23 mouse cellular contexts compared by ENCODE assay signal in the genomic region with DNA sequence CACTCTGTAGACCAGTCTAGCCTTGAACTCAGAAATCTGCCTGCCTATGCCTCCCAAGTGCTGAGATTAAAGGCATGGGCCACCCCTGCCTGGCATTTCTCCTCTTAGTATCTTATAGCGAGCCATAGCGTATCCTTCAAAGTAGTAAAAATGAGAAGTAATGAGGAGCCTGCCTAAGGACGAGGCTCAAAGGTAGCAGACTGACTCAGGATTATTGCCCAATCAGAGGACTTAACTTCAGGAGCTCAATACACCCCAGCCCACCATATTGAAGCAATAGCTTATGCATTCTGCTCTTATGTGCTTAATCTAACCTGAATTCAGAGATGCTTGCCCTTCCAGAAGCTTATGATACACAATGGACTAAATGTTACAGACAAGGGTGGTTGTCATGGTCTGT. TPM values are rescaled to one million over a fixed set of nuclear protein-coding genes. Genes with fewer than 3 reads are reported as not detected.
DNase-seq lines count a peak whose midpoint lies in the region; ATAC-seq and TF ChIP-seq lines count a peak whose summit lies in the region.
"Had no signal": no experiment of that assay in that cellular context is flagged by ENCODE, and none has a peak within 500 bp of the region (broad histone marks: within the 10 kb centered on the region; RNA-seq: fewer than 3 reads in every experiment).

No protein-coding gene starts in this region.

- H3K9ac ChIP-seq in midbrain, embryonic 13.5 days (replicated peaks), result no peak overlapping the region
- H3K9ac ChIP-seq: embryonic facial prominence, embryonic 12.5 days; embryonic facial prominence, embryonic 15.5 days; heart, embryonic 13.5 days; hindbrain, embryonic 14.5 days had no signal

- no peak for TF ChIP-seq POLR2A in bone marrow macrophage, adult 2 months (IDR thresholded peaks at IDR 0.05; ENCODE audit: borderline replicate concordance, low read depth, low read length)

- no peak overlapping the region for H3K4me2 ChIP-seq in midbrain, embryonic 13.5 days (replicated peaks)
- H3K4me2 ChIP-seq: embryonic facial prominence, embryonic 12.5 days; embryonic facial prominence, embryonic 15.5 days; heart, embryonic 13.5 days; hindbrain, embryonic 14.5 days had no signal

- H3K9me3 ChIP-seq in midbrain, embryonic 13.5 days, result no peaks in the 10 kb centered on the region
- H3K9me3 ChIP-seq: embryonic facial prominence, embryonic 12.5 days; embryonic facial prominence, embryonic 15.5 days; heart, embryonic 10.5 days; heart, embryonic 13.5 days had no signal

- peaks cover 28% of the 10 kb centered on the region for H3K4me1 ChIP-seq in bone marrow macrophage, adult 2 months (ENCODE audit: control insufficient read depth, insufficient read depth, low read length)
- no peaks in the 10 kb centered on the region for H3K4me1 ChIP-seq in midbrain, embryonic 13.5 days (replicated peaks)
- H3K4me1 ChIP-seq: embryonic facial prominence, embryonic 15.5 days; heart, embryonic 10.5 days had no signal

- H3K4me3 ChIP-seq in bone marrow macrophage, adult 2 months (ENCODE audit: insufficient read depth, low read length), result no peak overlapping the region
- H3K4me3 ChIP-seq in midbrain, embryonic 13.5 days (replicated peaks), result no peak overlapping the region
- H3K4me3 ChIP-seq: embryonic facial prominence, embryonic 12.5 days; embryonic facial prominence, embryonic 15.5 days; heart, adult 2 months; heart, embryonic 10.5 days; heart, embryonic 13.5 days had no signal

- H3K27ac ChIP-seq in bone marrow macrophage, adult 2 months (ENCODE audit: insufficient read depth, low read depth, low read length), result peak overlapping the region; percentile 96
- H3K27ac ChIP-seq in midbrain, embryonic 13.5 days, result no peak overlapping the region
- H3K27ac ChIP-seq: embryonic facial prominence, embryonic 12.5 days; embryonic facial prominence, embryonic 15.5 days; heart, adult 2 months; heart, embryonic 10.5 days; heart, embryonic 13.5 days; hindbrain, embryonic 14.5 days; hindbrain, postnatal 0 days had no signal

- 88% methylated on average over 3 of the region's 3 CpGs for WGBS in midbrain, embryonic 13.5 days

- no peak for TF ChIP-seq CTCF in bone marrow macrophage, adult 2 months (IDR thresholded peaks at IDR 0.05; ENCODE audit: low read depth, low read length)

- peak; percentile 85 for ATAC-seq in granulocyte monocyte progenitor cell, adult 5-6 weeks (replicated peaks; ENCODE audit: poor library complexity, severe bottlenecking)
- ATAC-seq in megakaryocyte progenitor cell, adult 5-6 weeks (replicated peaks; ENCODE audit: poor library complexity), result peak; percentile 54
- no peak for ATAC-seq in midbrain, embryonic 13.5 days
- ATAC-seq: forebrain, embryonic 14.5 days; hindbrain, postnatal 0 days had no signal

- H3K36me3 ChIP-seq in midbrain, embryonic 13.5 days, result no peaks in the 10 kb centered on the region
- H3K36me3 ChIP-seq: embryonic facial prominence, embryonic 12.5 days; embryonic facial prominence, embryonic 15.5 days; heart, embryonic 10.5 days; heart, embryonic 13.5 days had no signal

- DNase-seq in retina, postnatal 1 day, result no peak
- DNase-seq in thymus, postnatal 25 days, result no peak
- DNase-seq: adrenal gland, postnatal 10 days; adrenal gland, postnatal 36 days; cerebellum, adult 11 months; cerebellum, adult 2 months; cerebellum, adult 9-11 months; cerebellum, postnatal 25 days; gastrocnemius, postnatal 25 days; heart, adult 2 months; heart, postnatal 14 days; heart, postnatal 4 days had no signal

- H3K27me3 ChIP-seq in midbrain, embryonic 13.5 days, result no peaks in the 10 kb centered on the region
- H3K27me3 ChIP-seq: embryonic facial prominence, embryonic 12.5 days; embryonic facial prominence, embryonic 15.5 days; heart, embryonic 13.5 days had no signal

RNA-seq across cellular contexts. Expression of gene Ssbp2, which starts 7.8 kb away (rescaled TPM):
- polyA plus RNA-seq in bone marrow macrophage, adult 2 months (2012; ENCODE audit: insufficient read depth, insufficient read length, missing spikeins), result 7.7 and 8.5 TPM in 2 replicates
- total RNA-seq in granulocyte monocyte progenitor cell, adult 5-6 weeks (2014; fragmentation: Nextera tagmentation), result 49.7 and 56.9 TPM in 2 replicates
- 23.1 and 26.5 TPM in 2 replicates for total RNA-seq in granulocyte monocyte progenitor cell, adult 5-6 weeks (2017)
- 49.8 and 60.5 TPM in 2 replicates for total RNA-seq in megakaryocyte progenitor cell, adult 5-6 weeks (2015)
- total RNA-seq in megakaryocyte progenitor cell, adult 5-6 weeks (2017), result 26.7 and 39.1 TPM in 2 replicates
- 225 and 231 TPM in 2 replicates for polyA plus RNA-seq in midbrain, embryonic 13.5 days (2015; fragmentation: Nextera tagmentation; extraction: Ambion mirVana)
